Mouse (Mus musculus) liver (tissue): ENCODE results near the gene Otub1.

Experiments used
- DNase-seq: peaks from one replicate; pipeline ENCODE4 v3.0.0-alpha.2; 2020; ENCODE audit warnings: mixed read lengths

Gene Otub1

GRCm38 (mm10) chr19:7205753-7206736 is at the start of gene Otub1:
Gene Otub1, minus strand, starts transcription at chr19:7206316.
- peak; percentile 95 for DNase-seq

GRCm38 (mm10) chr19:7246021-7246420 is 39.9 kb upstream of the Otub1 start:
- DNase-seq = peak; percentile 19

DNA sequence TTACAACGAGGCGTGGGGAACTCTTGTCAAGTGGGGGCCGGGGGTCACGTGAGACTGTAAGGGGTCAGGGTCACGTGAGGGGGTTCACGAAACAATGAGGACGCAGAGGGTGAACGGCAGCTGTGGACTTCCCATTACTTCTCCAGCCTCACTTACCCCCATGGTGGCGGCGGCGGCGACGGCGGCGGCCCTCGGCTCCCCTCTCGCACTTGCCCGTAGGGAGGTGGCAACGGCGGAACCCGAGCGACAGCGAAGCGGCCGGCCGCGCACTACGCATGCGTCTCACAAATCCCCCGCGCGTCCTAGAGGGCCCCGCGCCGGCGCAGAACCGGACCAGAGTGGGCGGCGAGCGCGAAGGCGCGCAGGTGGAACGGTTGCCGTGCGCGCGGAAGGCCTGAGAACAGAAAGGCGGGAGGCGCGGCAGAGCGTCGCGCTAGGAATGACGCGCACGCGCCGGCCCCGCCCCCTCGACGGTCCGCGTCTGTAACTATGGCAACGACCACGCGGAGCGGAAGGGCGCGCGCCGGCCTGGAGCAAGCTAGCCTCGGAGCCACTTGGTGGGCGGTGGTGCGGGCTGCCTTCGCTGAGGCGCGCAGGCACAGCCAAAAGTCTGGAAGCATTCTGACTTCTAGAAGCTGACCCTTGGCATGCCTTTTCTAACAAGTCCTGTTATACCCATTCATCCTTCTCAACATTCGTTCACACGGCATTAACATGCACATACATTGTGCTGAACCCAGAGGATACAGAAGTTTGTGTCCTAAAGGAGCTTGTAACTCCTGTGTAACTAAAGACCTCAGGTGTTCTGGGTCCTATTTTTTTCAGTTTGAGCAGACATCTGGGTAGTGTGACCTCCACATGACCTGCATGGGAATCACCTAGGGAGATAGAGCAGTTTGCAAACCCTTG is 34.9 kb upstream of the Otub1 start, which contains the start of gene Naa40:
Naa40 (minus strand) TSS at position 402 of the 909 bp plus-strand sequence.
- DNase-seq = peak; percentile 95

DNA sequence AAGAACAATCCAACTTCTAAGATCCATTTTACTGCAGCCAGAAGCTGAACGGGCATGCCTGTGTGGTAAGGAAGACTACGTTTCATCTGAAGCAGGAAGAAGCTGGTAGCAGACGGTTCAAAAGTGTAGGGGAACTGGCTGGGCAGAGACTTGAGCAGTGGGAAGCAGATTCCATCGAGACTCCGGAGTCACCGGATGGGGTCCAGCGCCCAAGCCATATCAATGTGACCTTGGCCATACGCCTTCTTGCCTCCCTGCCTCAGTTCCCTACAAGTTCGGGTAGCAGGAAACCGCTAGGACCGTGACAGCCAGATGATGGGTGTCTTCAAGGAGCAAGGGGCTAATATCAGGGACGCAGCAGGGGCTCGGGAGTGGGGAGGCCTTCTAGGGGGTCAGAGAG is 34.2 kb upstream of the Otub1 start:
- peak; percentile 32 for DNase-seq

DNA sequence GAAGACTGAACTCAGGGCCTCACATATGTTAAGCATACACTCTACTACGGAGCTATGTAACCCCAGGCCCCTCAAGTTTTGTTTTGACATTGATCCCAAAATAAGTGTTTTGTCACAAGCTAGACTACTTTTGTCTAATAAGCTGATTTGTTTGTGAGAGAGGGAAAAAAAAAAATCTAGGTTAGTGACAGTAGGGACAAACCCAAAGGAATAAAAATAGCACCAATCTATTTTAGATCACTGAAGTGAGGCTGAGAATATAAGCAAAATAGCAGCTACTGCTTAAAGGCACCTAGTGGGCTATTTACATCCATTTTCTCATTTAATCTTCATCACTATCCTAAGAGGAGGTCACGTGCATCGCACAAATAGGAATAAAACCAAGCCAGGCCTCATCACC is 33.5 kb upstream of the Otub1 start:
- no peak for DNase-seq

DNA sequence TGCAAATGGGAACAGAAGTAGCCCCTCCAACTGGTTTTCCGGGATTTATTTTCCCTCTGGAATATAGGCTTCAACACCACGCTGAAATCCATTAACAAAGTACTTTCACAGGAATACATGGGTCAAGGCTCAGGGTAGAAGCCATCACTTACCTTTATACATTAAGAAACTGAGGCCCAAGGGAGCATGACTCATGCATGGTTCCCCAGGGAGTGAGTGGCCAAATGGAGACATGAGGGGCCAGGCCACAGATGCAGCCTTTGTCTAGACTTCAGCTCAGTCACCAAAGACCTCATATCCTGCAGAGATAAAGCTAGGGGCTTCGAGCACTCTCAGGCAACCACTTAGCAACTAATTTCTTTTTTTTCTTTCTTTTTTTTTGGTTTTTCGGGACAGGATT is 30.6 kb upstream of the Otub1 start:
- DNase-seq = no peak

DNA sequence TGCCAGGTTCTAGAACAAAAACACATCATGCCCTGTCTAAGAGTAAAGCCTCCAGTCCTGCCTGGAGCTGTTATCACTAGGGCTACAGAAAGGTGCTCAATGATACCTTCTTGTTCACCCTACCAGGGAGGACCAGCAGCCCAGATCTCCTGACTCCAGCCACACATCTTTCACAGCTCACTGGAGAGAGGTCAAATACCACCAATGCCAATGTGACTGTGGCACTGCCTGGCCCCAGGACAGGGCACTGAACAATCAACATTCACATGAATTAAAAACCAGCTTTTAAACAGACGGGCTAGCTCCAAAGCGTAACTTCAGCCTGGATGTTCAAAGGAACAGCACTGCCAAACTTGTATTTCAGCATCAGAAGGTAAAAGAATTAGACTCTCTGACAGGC is 29.9 kb upstream of the Otub1 start:
- no peak for DNase-seq

DNA sequence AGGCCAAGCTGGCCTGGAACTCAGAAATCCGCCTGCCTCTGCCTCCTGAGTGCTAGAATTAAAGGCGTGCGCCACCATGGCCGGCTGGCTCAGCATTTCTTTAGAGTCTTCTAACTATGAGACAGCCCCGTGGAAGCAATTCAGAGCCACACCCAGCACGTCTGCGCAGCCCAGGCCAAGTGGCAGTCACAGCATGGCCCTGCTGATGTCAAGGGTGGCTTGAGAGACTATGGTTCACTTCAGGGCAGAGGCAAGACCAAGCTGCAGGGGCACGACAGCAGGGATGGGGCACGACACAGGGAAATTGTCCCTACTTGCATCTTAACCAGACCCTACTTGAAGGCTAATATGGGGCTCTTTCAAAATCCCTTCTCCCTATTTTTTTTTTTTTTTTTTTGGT is 29.3 kb upstream of the Otub1 start:
- no peak for DNase-seq

- peak; percentile 64 for DNase-seq
Measured at GRCm38 (mm10) chr19:7234537-7235221, 28.6 kb upstream of the Otub1 start.

DNA sequence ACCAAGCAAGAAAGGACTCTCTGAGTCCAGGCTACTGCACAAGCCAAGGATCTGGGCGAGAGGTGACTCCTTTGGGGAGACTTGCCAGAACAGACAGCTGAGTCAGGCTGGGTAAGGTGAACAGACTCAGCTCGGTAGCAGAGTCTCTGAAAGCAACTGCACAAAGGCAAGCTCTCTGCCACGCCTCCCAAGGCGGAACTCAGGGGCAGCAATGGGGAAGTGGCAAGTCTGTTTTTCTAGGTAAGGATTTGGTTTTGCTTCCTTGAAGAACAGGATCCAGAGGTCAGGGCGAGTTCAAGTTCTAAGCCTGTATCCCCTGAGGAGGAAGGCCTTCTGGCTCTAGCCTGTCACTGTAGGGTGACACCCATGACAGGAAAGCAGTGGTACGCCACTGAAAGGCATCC is 20.4 kb upstream of the Otub1 start:
- peak; percentile 15 for DNase-seq

DNA sequence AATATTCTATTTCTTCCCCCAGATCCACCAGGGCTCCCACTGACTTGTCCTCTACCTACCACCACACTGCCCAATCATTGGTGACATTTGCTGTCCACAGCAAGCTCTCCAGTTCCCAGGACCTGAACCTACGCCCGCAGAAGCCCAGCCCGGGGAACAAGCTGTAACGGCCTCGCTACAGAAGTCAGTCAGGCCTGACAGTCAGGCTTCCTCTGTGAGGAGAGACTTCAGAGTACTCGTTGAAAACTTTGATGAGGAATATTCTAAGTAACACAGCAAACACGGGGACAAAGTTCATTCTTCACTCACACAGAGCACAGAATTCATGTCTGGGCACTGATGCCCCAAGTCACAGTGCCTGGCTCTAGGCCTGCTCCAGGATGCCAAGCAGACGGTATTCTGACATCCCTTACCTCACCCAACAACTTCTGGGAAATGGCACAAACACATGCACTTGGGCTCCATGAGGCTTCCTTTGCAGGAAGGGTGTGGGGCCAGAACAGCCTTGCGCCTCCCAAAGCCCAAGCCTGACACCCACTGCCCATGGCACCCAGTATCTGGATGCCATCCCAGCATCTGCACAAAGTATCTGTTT is 19.1 kb upstream of the Otub1 start:
- no peak for DNase-seq

- DNase-seq = no peak
Measured at GRCm38 (mm10) chr19:7224253-7224652, 18.1 kb upstream of the Otub1 start.

- no peak for DNase-seq
Measured at GRCm38 (mm10) chr19:7223488-7223887, 17.4 kb upstream of the Otub1 start.

- DNase-seq = no peak
Measured at GRCm38 (mm10) chr19:7222196-7222595, 16.1 kb upstream of the Otub1 start.

DNA sequence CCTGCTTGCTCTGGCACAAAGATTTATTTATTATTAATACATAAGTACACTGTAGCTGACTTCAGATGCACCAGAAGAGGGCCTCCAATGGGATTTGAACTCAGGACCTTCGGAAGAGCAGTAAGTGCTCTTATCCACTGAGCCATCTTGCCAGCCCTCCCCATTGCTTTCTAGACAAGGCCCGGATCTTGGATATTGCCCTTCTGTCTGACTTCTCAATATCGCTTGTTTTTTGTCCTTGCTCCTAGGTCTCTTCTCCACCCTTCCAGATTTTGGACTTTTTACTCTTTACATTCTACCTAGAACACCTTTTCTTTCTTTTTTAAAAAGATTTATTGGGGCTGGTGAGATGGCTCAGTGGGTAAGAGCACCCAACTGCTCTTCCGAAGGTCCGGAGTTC is 12.6 kb upstream of the Otub1 start:
- no peak for DNase-seq

DNA sequence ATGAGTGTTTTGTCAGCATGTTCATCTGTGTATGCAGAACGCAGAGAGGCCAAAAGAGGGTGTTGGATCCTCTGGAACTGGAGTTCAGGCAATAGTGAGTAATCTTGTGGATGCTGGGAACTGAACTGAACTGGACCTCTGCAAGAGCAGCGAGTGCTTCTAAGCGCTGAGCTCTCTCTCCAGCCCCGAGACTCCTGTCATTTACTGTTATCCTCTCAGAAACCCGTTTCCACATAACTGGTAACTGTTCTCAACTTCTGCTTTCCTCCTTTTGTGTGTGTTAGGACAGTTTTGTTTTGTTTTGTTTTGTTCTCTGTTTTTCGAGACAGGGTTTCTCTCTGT is 11.8 kb upstream of the Otub1 start:
- DNase-seq = peak; percentile 11

DNA sequence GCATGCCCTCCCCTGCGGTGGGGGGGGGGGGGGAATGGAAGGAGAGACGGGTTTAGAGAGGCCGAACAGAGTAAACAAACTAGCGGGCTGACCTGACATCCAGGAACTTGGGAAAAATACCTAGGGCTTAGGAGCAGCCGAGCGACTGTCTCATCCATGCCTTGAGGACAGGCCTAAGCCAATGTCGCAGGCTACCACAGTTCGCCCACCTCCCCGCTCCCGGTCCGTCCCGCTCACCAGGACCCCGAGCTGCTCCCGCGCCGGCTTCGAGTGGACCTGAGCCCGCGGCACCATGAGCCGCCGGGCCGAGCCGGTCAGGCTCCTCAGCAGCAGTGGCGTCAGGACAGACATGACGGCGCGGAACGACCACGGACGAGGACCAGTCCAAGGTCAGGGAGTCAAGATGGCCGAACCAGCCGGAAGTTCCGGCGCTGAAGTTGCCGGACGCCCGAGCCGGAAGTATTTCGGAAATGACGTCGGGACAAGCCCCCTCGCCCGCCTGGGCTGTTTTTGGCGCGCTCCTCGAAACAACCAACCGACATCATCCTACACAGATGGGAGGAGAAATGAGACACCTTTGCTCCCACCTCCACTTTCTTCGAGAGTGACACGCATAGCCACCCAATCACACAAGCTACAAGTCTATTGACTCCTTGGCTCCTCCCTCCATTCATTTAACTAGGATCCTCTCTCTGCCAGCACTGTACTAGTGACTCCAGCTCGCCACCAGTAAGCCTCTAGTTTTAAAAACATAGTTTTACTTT is 11.2 kb upstream of the Otub1 start, which contains the start of gene Cox8a:
Cox8a (minus strand) TSS at position 455 of the 764 bp plus-strand sequence.
- peak; percentile 95 for DNase-seq

GRCm38 (mm10) chr19:7214484-7214883 is 8.4 kb upstream of the Otub1 start:
- DNase-seq = no peak

DNA sequence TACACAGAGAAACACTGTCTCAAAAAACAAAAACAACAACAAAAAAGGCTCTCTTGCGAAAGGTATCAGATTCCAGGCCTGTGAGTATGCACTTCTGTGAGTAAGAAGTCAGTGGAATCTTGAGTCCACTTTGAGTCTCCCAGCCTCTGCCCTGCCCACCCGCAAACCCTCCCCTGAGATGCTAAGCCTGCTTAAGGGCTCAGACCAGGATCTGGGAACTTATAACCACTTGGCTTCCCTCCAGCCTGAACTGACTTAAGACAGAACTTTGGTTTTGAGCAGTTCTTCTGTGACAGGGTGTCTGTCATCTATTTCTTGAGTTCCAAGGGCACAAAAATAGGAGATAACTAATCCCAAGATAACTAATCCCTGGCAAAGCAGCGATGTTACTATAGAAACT is 6.9 kb upstream of the Otub1 start:
- DNase-seq = no peak

- DNase-seq = no peak
Measured at GRCm38 (mm10) chr19:7212216-7212615, 6.1 kb upstream of the Otub1 start.

DNA sequence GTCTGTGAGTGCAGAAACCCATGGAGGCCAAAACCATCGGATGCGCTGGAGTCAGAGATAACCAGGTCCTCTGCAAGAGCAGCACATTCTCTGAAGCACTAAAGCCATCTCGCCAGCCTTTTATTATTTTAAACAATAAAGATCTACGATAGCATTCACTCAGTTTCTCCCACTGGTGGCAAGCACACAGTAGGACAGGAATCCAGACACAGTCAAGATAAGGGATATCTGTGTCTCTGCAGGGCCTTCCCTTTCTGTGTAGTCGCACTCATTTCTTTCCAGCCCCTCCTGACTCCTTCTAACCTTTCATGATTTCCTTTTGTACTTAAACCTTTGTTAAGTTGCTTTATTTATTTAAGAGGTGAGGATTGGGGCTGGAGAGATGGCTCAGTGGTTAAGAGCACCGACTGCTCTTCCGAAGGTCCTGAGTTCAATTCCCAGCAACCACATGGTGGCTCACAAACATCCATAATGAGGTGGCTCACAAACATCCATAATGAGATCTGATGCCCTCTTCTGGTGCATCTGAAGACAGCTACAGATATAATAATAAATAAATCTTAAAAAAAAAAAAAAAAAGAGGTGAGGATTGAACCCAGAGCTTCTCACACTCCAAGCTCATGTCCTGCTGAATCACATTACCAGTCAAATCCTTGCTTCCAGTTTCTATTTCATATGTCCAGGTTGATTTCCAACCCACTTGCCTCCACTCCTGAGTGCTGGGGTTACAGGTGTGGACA is 4.0 kb upstream of the Otub1 start:
- DNase-seq = no peak
